Mouse (Mus musculus) neural tube, embryonic 13.5 days (tissue): Measurements from ENCODE around the gene Zfp335. TPM values are rescaled to one million over a fixed set of nuclear protein-coding genes. Genes with fewer than 3 reads are reported as not detected.

Source experiments
- ATAC-seq: fragments of 200-750 bp; cut with Nextera tagmentation; 2 replicates; pipeline ENCODE4 v1.8.0; 2017; ENCODE audit warnings: low read depth, mild to moderate bottlenecking, moderate TSS enrichment, moderate library complexity
- H3K27ac ChIP-seq: fragments of 300-500 bp; sonication (generic); replicated peaks from 2 replicates; pipeline ENCODE4 v1.5.1; 2015; ENCODE audit warnings: moderate library complexity, mild to moderate bottlenecking, inconsistent platforms
- H3K27me3 ChIP-seq: fragments of 300-500 bp; sonication (generic); 2 replicates; pipeline ENCODE4 v1.6.1; 2015; ENCODE audit warnings: mild to moderate bottlenecking, inconsistent platforms
- H3K36me3 ChIP-seq: fragments of 300-500 bp; sonication (generic); 2 replicates; pipeline ENCODE4 v1.6.1; 2015; ENCODE audit warnings: mild to moderate bottlenecking, inconsistent platforms
- H3K4me1 ChIP-seq: fragments of 300-500 bp; sonication (generic); replicated peaks from 2 replicates; pipeline ENCODE4 v1.6.1; 2015; ENCODE audit warnings: inconsistent platforms
- H3K4me2 ChIP-seq: fragments of 300-500 bp; sonication (generic); 2 replicates; pipeline ENCODE4 v1.6.1; 2015; ENCODE audit warnings: inconsistent platforms, mild to moderate bottlenecking, moderate library complexity
- H3K4me3 ChIP-seq: fragments of 300-500 bp; sonication (generic); 2 replicates; pipeline ENCODE4 v1.5.1; 2015; ENCODE audit warnings: mild to moderate bottlenecking, inconsistent platforms
- H3K9ac ChIP-seq: fragments of 300-500 bp; sonication (generic); 2 replicates; pipeline ENCODE4 v1.6.1; 2015; ENCODE audit warnings: moderate library complexity, mild to moderate bottlenecking, inconsistent platforms
- H3K9me3 ChIP-seq: fragments of 300-500 bp; sonication (generic); 2 replicates; pipeline ENCODE4 v1.6.1; 2016; ENCODE audit warnings: inconsistent platforms
- WGBS: fragments of 180-500 bp; shearing (Covaris S2); methylation state at CpG from one replicate; pipeline ENCODE4 v1.1.7; 2015; 5-methylcytosine and 5-hydroxymethylcytosine counted together
- polyA plus RNA-seq: library from polyadenylated mRNA; unstranded; fragments of >200 nt; fragmentation: Nextera tagmentation; extraction: Ambion mirVana; gene quantifications from 2 replicates; pipeline ENCODE4 v1.2.1, GENCODE M21; 2015

Gene Zfp335
- polyA plus RNA-seq, 1 experiment from 2014 or later, result 13.3 TPM

- Histone ChIP-seq H3K9ac (no peak overlapping the region), H3K4me1 (no peaks in the 10 kb centered on the region), H3K9me3 (no peaks in the 10 kb centered on the region; the same call in 1 of the 2 replicates), H3K4me3 (no peak overlapping the region), H3K36me3 (peaks cover 100% of the 10 kb centered on the region), H3K27ac (no peak overlapping the region), H3K4me2 (no peak overlapping the region), H3K27me3 (no peaks in the 10 kb centered on the region)
- no peak for ATAC-seq
- 80% methylated on average over 1 of the region's 1 CpGs for WGBS
Observed at GRCm38 (mm10) chr2:164903496-164903895, 8.1 kb downstream of the Zfp335 start.

- H3K9ac ChIP-seq, result no peak overlapping the region
Observed at GRCm38 (mm10) chr2:164901380-164901779, 10.2 kb downstream of the Zfp335 start.

GRCm38 (mm10) chr2:164899723-164900459, 11.7 kb downstream of the Zfp335 start:
- Histone ChIP-seq H3K4me2 (no peak overlapping the region), H3K9ac (no peak overlapping the region), H3K4me3 (no peak overlapping the region), H3K9me3 (no peaks in the 10 kb centered on the region), H3K36me3 (peaks cover 100% of the 10 kb centered on the region), H3K4me1 (no peaks in the 10 kb centered on the region), H3K27ac (no peak overlapping the region), H3K27me3 (no peaks in the 10 kb centered on the region)
- 91% methylated on average over 16 of the region's 16 CpGs for WGBS
- no peak for ATAC-seq

More at GRCm38 (mm10) chr2:164901380-164901779, 10.2 kb downstream of the Zfp335 start:
- Histone ChIP-seq H3K36me3 (peaks cover 100% of the 10 kb centered on the region), H3K4me2 (no peak overlapping the region), H3K27ac (no peak overlapping the region), H3K4me3 (no peak overlapping the region), H3K4me1 (no peaks in the 10 kb centered on the region), H3K9me3 (no peaks in the 10 kb centered on the region; the same call in 1 of the 2 replicates), H3K27me3 (no peaks in the 10 kb centered on the region)
- no peak for ATAC-seq
- WGBS, result 92% methylated on average over 13 of the region's 13 CpGs

GRCm38 (mm10) chr2:164899034-164899433, 12.5 kb downstream of the Zfp335 start:
- WGBS, result 91% methylated on average over 15 of the region's 15 CpGs

GRCm38 (mm10) chr2:164898008-164898407, 13.5 kb downstream of the Zfp335 start:
- Histone ChIP-seq H3K4me1 (no peaks in the 10 kb centered on the region), H3K9me3 (no peaks in the 10 kb centered on the region), H3K4me2 (no peak overlapping the region), H3K27me3 (no peaks in the 10 kb centered on the region), H3K27ac (no peak overlapping the region), H3K36me3 (peaks cover 100% of the 10 kb centered on the region), H3K4me3 (no peak overlapping the region), H3K9ac (no peak overlapping the region)
- 97% methylated on average over 7 of the region's 7 CpGs for WGBS
- ATAC-seq, result no peak

More at GRCm38 (mm10) chr2:164899034-164899433, 12.5 kb downstream of the Zfp335 start:
- no peak overlapping the region for H3K9ac ChIP-seq
- H3K9me3 ChIP-seq, result no peaks in the 10 kb centered on the region
- no peak overlapping the region for H3K4me2 ChIP-seq
- peaks cover 100% of the 10 kb centered on the region for H3K36me3 ChIP-seq
- no peak overlapping the region for H3K27ac ChIP-seq
- H3K27me3 ChIP-seq, result no peaks in the 10 kb centered on the region
- ATAC-seq, result no peak
- no peaks in the 10 kb centered on the region for H3K4me1 ChIP-seq
- H3K4me3 ChIP-seq, result no peak overlapping the region

GRCm38 (mm10) chr2:164895885-164896284, 15.7 kb downstream of the Zfp335 start:
- Histone ChIP-seq H3K4me2 (no peak overlapping the region), H3K9ac (no peak overlapping the region), H3K36me3 (peaks cover 100% of the 10 kb centered on the region), H3K4me1 (no peaks in the 10 kb centered on the region), H3K4me3 (no peak overlapping the region), H3K9me3 (no peaks in the 10 kb centered on the region), H3K27me3 (no peaks in the 10 kb centered on the region), H3K27ac (no peak overlapping the region)
- WGBS, result 90% methylated on average over 6 of the region's 6 CpGs
- ATAC-seq, result no peak

GRCm38 (mm10) chr2:164894644-164895043, 16.9 kb downstream of the Zfp335 start:
- no peak overlapping the region for H3K27ac ChIP-seq
- ATAC-seq, result no peak
- no peak overlapping the region for H3K4me3 ChIP-seq
- H3K9ac ChIP-seq, result no peak overlapping the region
- H3K27me3 ChIP-seq, result no peaks in the 10 kb centered on the region
- 84% methylated on average over 1 of the region's 1 CpGs for WGBS
- peaks cover 100% of the 10 kb centered on the region for H3K36me3 ChIP-seq
- no peaks in the 10 kb centered on the region for H3K9me3 ChIP-seq
- no peaks in the 10 kb centered on the region for H3K4me1 ChIP-seq
- H3K4me2 ChIP-seq, result no peak overlapping the region

- 70% methylated on average over 5 of the region's 5 CpGs for WGBS
- ATAC-seq, result no peak
- no peaks in the 10 kb centered on the region for H3K4me1 ChIP-seq
Observed at GRCm38 (mm10) chr2:164894048-164894447, 17.5 kb downstream of the Zfp335 start.

GRCm38 (mm10) chr2:164892696-164893216, 18.8 kb downstream of the Zfp335 start:
- Histone ChIP-seq H3K9me3 (no peaks in the 10 kb centered on the region), H3K36me3 (peaks cover 100% of the 10 kb centered on the region), H3K4me1 (no peaks in the 10 kb centered on the region), H3K4me3 (no peak overlapping the region), H3K27me3 (no peaks in the 10 kb centered on the region), H3K27ac (no peak overlapping the region), H3K4me2 (no peak overlapping the region), H3K9ac (no peak overlapping the region)
- no peak for ATAC-seq
- WGBS, result 92% methylated on average over 6 of the region's 6 CpGs

More at GRCm38 (mm10) chr2:164894048-164894447, 17.5 kb downstream of the Zfp335 start:
- Histone ChIP-seq H3K4me3 (no peak overlapping the region), H3K4me2 (no peak overlapping the region), H3K36me3 (peaks cover 100% of the 10 kb centered on the region), H3K9ac (no peak overlapping the region), H3K27ac (no peak overlapping the region), H3K9me3 (no peaks in the 10 kb centered on the region), H3K27me3 (no peaks in the 10 kb centered on the region)

- H3K9ac ChIP-seq, result no peak overlapping the region
- ATAC-seq, result no peak
- WGBS, result 80% methylated on average over 15 of the region's 15 CpGs
- H3K4me1 ChIP-seq, result no peaks in the 10 kb centered on the region
- H3K4me2 ChIP-seq, result no peak overlapping the region
- H3K9me3 ChIP-seq, result no peaks in the 10 kb centered on the region
- peaks cover 100% of the 10 kb centered on the region for H3K36me3 ChIP-seq
- no peak overlapping the region for H3K4me3 ChIP-seq
- H3K27ac ChIP-seq, result no peak overlapping the region
- H3K27me3 ChIP-seq, result no peaks in the 10 kb centered on the region
Observed at GRCm38 (mm10) chr2:164891908-164892695, 19.5 kb downstream of the Zfp335 start.

GRCm38 (mm10) chr2:164891056-164891834, 20.3 kb downstream of the Zfp335 start:
- Histone ChIP-seq H3K9ac (no peak overlapping the region), H3K9me3 (no peaks in the 10 kb centered on the region), H3K4me2 (no peak overlapping the region), H3K36me3 (peaks cover 100% of the 10 kb centered on the region), H3K27me3 (no peaks in the 10 kb centered on the region), H3K4me1 (no peaks in the 10 kb centered on the region), H3K4me3 (no peak overlapping the region), H3K27ac (no peak overlapping the region)
- WGBS, result 86% methylated on average over 13 of the region's 13 CpGs
- ATAC-seq, result no peak
